Mouse (Mus musculus) bone marrow, adult 2 months (tissue): ENCODE measurements at regions not wholly inside any gene's neighbourhood (a gene's known extent, or its start where the extent isn't known, plus 50 kb on each side); places are given as distances from the start of the nearest gene placed in this dataset.

Experiments used
- CTCF ChIP-seq: fragments of 200-500 bp; IDR thresholded peaks from 2 replicates; pipeline ENCODE4 v1.5.1; 2011; ENCODE audit warnings: low read length, control low read depth; ENCODE audit not compliant: control insufficient read depth, insufficient read depth
- POLR2A ChIP-seq: fragments of 200-500 bp; IDR thresholded peaks from 2 replicates; pipeline ENCODE4 v1.6.1; 2011; ENCODE audit warnings: low read depth, mild to moderate bottlenecking, control low read depth, low read length, borderline replicate concordance; ENCODE audit not compliant: control insufficient read depth

DNA sequence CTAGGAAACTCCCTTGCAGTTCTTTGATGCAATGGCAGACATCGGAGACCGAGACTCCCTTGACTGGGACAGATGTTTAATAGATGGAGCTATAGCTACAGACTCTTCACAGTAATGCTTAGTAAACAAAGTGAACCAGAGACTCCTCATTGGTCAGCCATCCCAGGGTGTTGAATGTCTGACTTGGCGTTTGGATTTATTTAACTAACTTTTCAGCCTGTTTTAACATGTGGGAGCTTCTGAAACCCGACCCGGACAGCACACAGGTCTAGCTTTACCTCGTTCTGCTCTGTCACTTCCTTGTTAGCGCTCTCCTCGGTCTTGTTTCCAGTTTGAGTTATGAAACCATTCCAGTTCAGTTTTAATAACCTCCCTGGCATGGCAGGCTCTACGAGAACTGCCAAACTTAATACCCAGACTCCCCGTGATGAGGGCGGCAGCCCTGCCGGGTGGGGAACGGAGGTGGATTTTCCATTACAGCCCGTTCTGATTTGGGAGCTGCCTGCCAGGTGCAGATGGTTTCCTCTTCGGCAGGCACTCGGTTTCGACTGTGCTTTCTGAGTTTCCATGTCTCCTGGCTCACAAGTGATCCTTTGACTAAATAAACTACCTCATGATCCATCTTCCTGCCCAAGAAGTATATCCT is 147.9 kb upstream of the Rnaseh2b start:
- TF ChIP-seq POLR2A (no peak), CTCF (no peak)
